In the genomic region with DNA sequence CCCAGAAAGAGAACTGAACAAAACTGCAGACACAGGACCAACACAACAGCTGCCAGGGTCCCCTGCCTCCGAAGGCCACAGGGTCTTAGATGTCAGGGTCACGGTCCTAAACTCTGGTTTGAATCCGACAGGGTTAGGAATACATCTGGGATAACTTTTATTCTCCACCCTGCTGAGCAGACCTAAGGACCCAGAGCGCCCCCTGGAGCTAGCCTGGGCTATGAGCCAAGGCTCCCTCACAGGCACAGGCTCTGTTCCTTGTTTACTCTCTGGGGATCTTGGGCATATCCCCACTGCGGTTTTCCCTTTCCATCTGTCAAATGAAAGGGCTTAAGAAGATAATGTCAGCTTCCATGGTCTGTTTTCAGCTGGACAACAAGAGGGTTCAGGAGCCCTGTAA, we compare ENCODE assay signal across 12 mouse cellular contexts. TPM values are rescaled to one million over a fixed set of nuclear protein-coding genes. Genes with fewer than 3 reads are reported as not detected.
DNase-seq lines count a peak whose midpoint lies in the region; ATAC-seq and TF ChIP-seq lines count a peak whose summit lies in the region.
"Had no signal": no experiment of that assay in that cellular context is flagged by ENCODE, and none has a peak within 500 bp of the region (broad histone marks: within the 10 kb centered on the region; RNA-seq: fewer than 3 reads in every experiment).

No protein-coding gene starts in this region.

- peak; percentile 38; the same call in 1 of the 2 replicates for TF ChIP-seq CTCF in gastrocnemius, adult 2 months (IDR thresholded peaks at IDR 0.05)

- ATAC-seq in embryonic facial prominence, embryonic 14.5 days (ENCODE audit: low read depth) = 0 out of 2 replicates have a peak, but pooled peaks have one; percentile 30
- ATAC-seq: hindbrain, embryonic 16.5 days; Patski had no signal

- no peak overlapping the region for H3K9ac ChIP-seq in embryonic facial prominence, embryonic 14.5 days (ENCODE audit: low read depth, low read length)
- H3K9ac ChIP-seq: embryonic facial prominence, embryonic 15.5 days; liver, embryonic 13.5 days had no signal

- peak; percentile 31 for DNase-seq in gastrocnemius, adult 2 months
- DNase-seq in gastrocnemius, adult 18-20 months (ENCODE audit: low spot score) = no peak
- peak; percentile 57 for DNase-seq in ovary, postnatal 36 days (ENCODE audit: low spot score)
- DNase-seq in ovary, adult 18-20 months (ENCODE audit: low spot score) = no peak
- peak; percentile 43 for DNase-seq in embryonic facial prominence, embryonic 14.5 days (ENCODE audit: low spot score)
- peak; percentile 14 for DNase-seq in thymus, postnatal 0 days (ENCODE audit: low spot score)
- DNase-seq in frontal cortex, postnatal 36 days (ENCODE audit: low spot score in 2 of 2) = no peak
- DNase-seq in ovary, postnatal 10 days (ENCODE audit: low spot score) = no peak
- DNase-seq: liver, embryonic 13.5 days had no signal

- H3K36me3 ChIP-seq in embryonic facial prominence, embryonic 14.5 days (ENCODE audit: control insufficient read depth, insufficient read depth, low read length) = no peaks in the 10 kb centered on the region
- H3K36me3 ChIP-seq: embryonic facial prominence, embryonic 15.5 days; liver, embryonic 13.5 days had no signal

- H3K4me3 ChIP-seq in gastrocnemius, adult 2 months = no peak overlapping the region
- no peak overlapping the region for H3K4me3 ChIP-seq in embryonic facial prominence, embryonic 14.5 days (ENCODE audit: low read depth, low read length)
- H3K4me3 ChIP-seq: embryonic facial prominence, embryonic 15.5 days; liver, embryonic 13.5 days had no signal

- H3K27me3 ChIP-seq in embryonic facial prominence, embryonic 14.5 days (replicated peaks; ENCODE audit: control insufficient read depth, insufficient read depth, low read length) = no peaks in the 10 kb centered on the region
- H3K27me3 ChIP-seq: embryonic facial prominence, embryonic 15.5 days; liver, embryonic 13.5 days; Patski had no signal

- intact Hi-C loops in gastrocnemius, adult 2 months (cut with DNase I) = no loop called here

- no peaks in the 10 kb centered on the region for H3K9me3 ChIP-seq in embryonic facial prominence, embryonic 14.5 days (ENCODE audit: control insufficient read depth, low read length)
- H3K9me3 ChIP-seq: embryonic facial prominence, embryonic 15.5 days; liver, embryonic 13.5 days had no signal

- 31% methylated on average over 5 of the region's 5 CpGs for WGBS in embryonic facial prominence, embryonic 14.5 days

- no peak overlapping the region for H3K4me2 ChIP-seq in embryonic facial prominence, embryonic 14.5 days (ENCODE audit: low read depth, low read length)
- H3K4me2 ChIP-seq: embryonic facial prominence, embryonic 15.5 days; liver, embryonic 13.5 days had no signal

- H3K27ac ChIP-seq in gastrocnemius, adult 2 months = no peak overlapping the region
- H3K27ac ChIP-seq in embryonic facial prominence, embryonic 14.5 days (replicated peaks; ENCODE audit: low read depth, low read length) = no peak overlapping the region
- H3K27ac ChIP-seq: embryonic facial prominence, embryonic 15.5 days; liver, embryonic 13.5 days had no signal

- no peaks in the 10 kb centered on the region for H3K4me1 ChIP-seq in embryonic facial prominence, embryonic 14.5 days (ENCODE audit: control insufficient read depth, insufficient read depth, low read length)
- H3K4me1 ChIP-seq: embryonic facial prominence, embryonic 15.5 days; liver, embryonic 13.5 days had no signal

RNA-seq across cellular contexts. Expression of a gene that starts 59.1 kb away (rescaled TPM):
- 10 to 100 TPM; 10.7 to 11.0 TPM for total RNA-seq in gastrocnemius, adult 2 months (2021)
- total RNA-seq in gastrocnemius, adult 18-20 months (2021) = 1 to 10 TPM; 6.7 to 9.9 TPM
- polyA plus RNA-seq in embryonic facial prominence, embryonic 14.5 days (2014; fragmentation: Nextera tagmentation; extraction: Ambion mirVana) = 24.4 and 28.2 TPM in 2 replicates
- 31.2 and 34.9 TPM in 2 replicates for polyA plus RNA-seq in thymus, postnatal 0 days (2015; fragmentation: Nextera tagmentation; extraction: Ambion mirVana)

Comparison
In these comparisons a context has a peak if more than half of its experiments do, and no peak if none do; other contexts are left out.
1. DNase-seq: peak in gastrocnemius, adult 2 months (single experiment), ovary, postnatal 36 days (single experiment), embryonic facial prominence, embryonic 14.5 days (single experiment) and thymus, postnatal 0 days (single experiment); none in gastrocnemius, adult 18-20 months (single experiment), ovary, adult 18-20 months (single experiment), frontal cortex, postnatal 36 days (0 of 2) and ovary, postnatal 10 days (single experiment).